Mouse (Mus musculus) embryonic facial prominence, embryonic 15.5 days (tissue): Measurements from ENCODE around the gene Hoxc5. TPM values are rescaled to one million over a fixed set of nuclear protein-coding genes. Genes with fewer than 3 reads are reported as not detected.

Experiments used
- ATAC-seq: fragments of 200-750 bp; cut with Nextera tagmentation; 2 replicates; pipeline ENCODE4 v1.8.0; 2017; ENCODE audit warnings: low read depth, moderate TSS enrichment; ENCODE audit not compliant: insufficient number of reproducible peaks, low FRiP score, low TSS enrichment
- H3K27ac ChIP-seq: fragments of 300-500 bp; sonication (generic); replicated peaks from 2 replicates; pipeline ENCODE4 v1.5.1; 2015; ENCODE audit warnings: mild to moderate bottlenecking, inconsistent platforms
- H3K27me3 ChIP-seq: fragments of 300-500 bp; sonication (generic); 2 replicates; pipeline ENCODE4 v1.6.1; 2015; ENCODE audit warnings: inconsistent platforms
- H3K36me3 ChIP-seq: fragments of 300-500 bp; sonication (generic); 2 replicates; pipeline ENCODE4 v1.6.1; 2015; ENCODE audit warnings: mild to moderate bottlenecking, inconsistent platforms
- H3K4me1 ChIP-seq: fragments of 300-500 bp; sonication (generic); 2 replicates; pipeline ENCODE4 v1.6.1; 2015; ENCODE audit warnings: inconsistent platforms
- H3K4me2 ChIP-seq: fragments of 300-500 bp; sonication (generic); replicated peaks from 2 replicates; pipeline ENCODE4 v1.6.1; 2015; ENCODE audit warnings: mild to moderate bottlenecking, inconsistent platforms
- H3K4me3 ChIP-seq: fragments of 300-500 bp; sonication (generic); replicated peaks from 2 replicates; pipeline ENCODE4 v1.5.1; 2015; ENCODE audit warnings: mild to moderate bottlenecking, inconsistent platforms
- H3K9ac ChIP-seq: fragments of 300-500 bp; sonication (generic); 2 replicates; pipeline ENCODE4 v1.6.1; 2015; ENCODE audit warnings: inconsistent platforms
- H3K9me3 ChIP-seq: fragments of 300-500 bp; sonication (generic); replicated peaks from 2 replicates; pipeline ENCODE4 v1.6.1; 2016; ENCODE audit warnings: inconsistent platforms
- WGBS: fragments of 180-500 bp; shearing (Covaris S2); methylation state at CpG from one replicate; pipeline ENCODE4 v1.1.7; 2015; 5-methylcytosine and 5-hydroxymethylcytosine counted together
- polyA plus RNA-seq: library from polyadenylated mRNA; unstranded; fragments of >200 nt; fragmentation: Nextera tagmentation; extraction: Ambion mirVana; gene quantifications from 2 replicates; pipeline ENCODE4 v1.2.1, GENCODE M21; 2015

Hoxc5 gene
- polyA plus RNA-seq, 1 experiment from 2014 or later = 2.1 TPM

GRCm38 (mm10) chr15:103015406-103016166 lies 48.3 kb downstream of the Hoxc5 start:
- H3K9ac ChIP-seq = no peak overlapping the region
- H3K36me3 ChIP-seq = no peaks in the 10 kb centered on the region
- no peak overlapping the region for H3K4me3 ChIP-seq
- WGBS = 6% methylated on average over 19 of the region's 19 CpGs
- no peak overlapping the region for H3K4me2 ChIP-seq
- peaks cover 17% of the 10 kb centered on the region for H3K4me1 ChIP-seq
- H3K27ac ChIP-seq = no peak overlapping the region
- no peaks in the 10 kb centered on the region for H3K9me3 ChIP-seq
- ATAC-seq = 0 out of 2 replicates have a peak, but pooled peaks have one; percentile 48
- H3K27me3 ChIP-seq = peaks cover 98% of the 10 kb centered on the region

- peaks cover 17% of the 10 kb centered on the region for H3K4me1 ChIP-seq
- H3K4me3 ChIP-seq = no peak within 1 kb of the TSS
- H3K27me3 ChIP-seq = peaks cover 98% of the 10 kb centered on the region
- WGBS = 20% methylated on average over 9 of the region's 9 CpGs
- no peak within 1 kb of the TSS for H3K4me2 ChIP-seq
- no peak within 1 kb of the TSS for H3K27ac ChIP-seq
- no peaks in the 10 kb centered on the region for H3K9me3 ChIP-seq
- ATAC-seq = no peak
- no peak within 1 kb of the TSS for H3K9ac ChIP-seq
- no peaks in the 10 kb centered on the region for H3K36me3 ChIP-seq
These were observed 51.4 kb downstream of the Hoxc5 start, which contains the start of gene Hoxc4 for GRCm38 (mm10) chr15:103018636-103019035. Gene Hoxc4 (plus strand): TSS chr15:103018934.

DNA sequence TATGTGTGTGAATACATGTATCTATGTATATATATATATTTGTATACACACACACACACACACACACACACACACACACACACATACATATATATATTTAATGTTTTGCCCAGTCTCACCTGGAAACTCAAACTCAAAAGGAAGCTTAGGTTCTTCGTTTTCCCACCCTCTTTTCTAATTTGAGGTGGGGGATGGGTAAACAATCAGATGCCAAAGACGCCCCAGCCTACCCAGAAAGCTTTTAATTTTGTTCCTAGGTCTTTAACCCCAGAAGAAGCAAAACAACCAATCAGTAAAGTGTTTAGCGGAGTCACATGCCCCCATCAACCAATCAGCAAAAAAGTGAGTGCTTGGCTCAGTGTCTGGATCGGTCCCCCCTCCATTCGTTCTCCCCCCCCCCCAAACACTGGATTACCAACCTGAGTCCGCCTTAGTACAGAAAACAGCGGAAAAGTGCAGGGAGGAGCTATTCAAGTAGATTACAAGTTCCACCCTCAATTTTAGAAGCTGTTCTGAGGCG lies 53.7 kb downstream of the Hoxc5 start:
- Histone ChIP-seq H3K36me3 (no peaks in the 10 kb centered on the region), H3K27ac (no peak overlapping the region), H3K4me1 (no peaks in the 10 kb centered on the region), H3K27me3 (peaks cover 97% of the 10 kb centered on the region), H3K9me3 (no peaks in the 10 kb centered on the region), H3K9ac (no peak overlapping the region), H3K4me3 (no peak overlapping the region), H3K4me2 (no peak overlapping the region)
- ATAC-seq = no peak
- 1% methylated on average over 8 of the region's 8 CpGs for WGBS

DNA sequence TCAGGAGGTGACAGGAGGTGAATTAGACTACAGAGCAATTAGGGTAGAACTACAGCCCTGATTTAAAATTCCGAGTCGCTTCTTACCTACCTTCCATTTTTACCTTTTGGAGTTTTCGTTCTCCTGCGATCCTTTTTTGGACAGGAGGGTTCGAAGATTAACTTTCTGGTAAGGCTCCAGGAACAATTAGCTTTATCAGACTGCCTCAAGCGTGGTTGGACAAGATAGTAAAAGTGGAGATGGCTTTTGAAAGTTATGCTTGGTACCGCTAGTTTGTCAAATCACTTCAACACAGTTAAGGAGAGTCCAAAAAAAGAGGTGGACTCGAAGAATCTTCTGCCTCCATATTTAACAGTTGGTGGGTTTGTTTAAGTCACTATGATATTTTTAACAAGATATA lies 54.3 kb downstream of the Hoxc5 start:
- H3K27ac ChIP-seq = no peak overlapping the region
- WGBS = 9% methylated on average over 8 of the region's 8 CpGs

GRCm38 (mm10) chr15:103024131-103024530 lies 56.9 kb downstream of the Hoxc5 start:
- Histone ChIP-seq H3K9me3 (no peaks in the 10 kb centered on the region), H3K27me3 (peaks cover 97% of the 10 kb centered on the region), H3K4me2 (no peak overlapping the region), H3K27ac (no peak overlapping the region), H3K4me1 (no peaks in the 10 kb centered on the region), H3K4me3 (no peak overlapping the region), H3K9ac (no peak overlapping the region), H3K36me3 (no peaks in the 10 kb centered on the region)
- 5% methylated on average over 2 of the region's 2 CpGs for WGBS
- ATAC-seq = no peak

More for the DNA sequence above, 54.3 kb downstream of the Hoxc5 start:
- Histone ChIP-seq H3K27me3 (peaks cover 97% of the 10 kb centered on the region), H3K9me3 (no peaks in the 10 kb centered on the region), H3K9ac (no peak overlapping the region), H3K4me2 (no peak overlapping the region), H3K4me1 (no peaks in the 10 kb centered on the region), H3K36me3 (no peaks in the 10 kb centered on the region), H3K4me3 (no peak overlapping the region)
- no peak for ATAC-seq

GRCm38 (mm10) chr15:103027266-103028235 lies 60.3 kb downstream of the Hoxc5 start:
- H3K9me3 ChIP-seq = no peaks in the 10 kb centered on the region
- no peaks in the 10 kb centered on the region for H3K36me3 ChIP-seq
- no peak overlapping the region for H3K4me3 ChIP-seq
- H3K9ac ChIP-seq = no peak overlapping the region
- no peak for ATAC-seq
- no peaks in the 10 kb centered on the region for H3K4me1 ChIP-seq
- no peak overlapping the region for H3K27ac ChIP-seq
- WGBS = 3% methylated on average over 43 of the region's 43 CpGs
- peaks cover 97% of the 10 kb centered on the region for H3K27me3 ChIP-seq
- H3K4me2 ChIP-seq = no peak overlapping the region

- H3K9ac ChIP-seq = no peak overlapping the region
- no peak for ATAC-seq
- H3K36me3 ChIP-seq = no peaks in the 10 kb centered on the region
- no peak overlapping the region for H3K4me2 ChIP-seq
- H3K4me3 ChIP-seq = no peak overlapping the region
- 16% methylated on average over 9 of the region's 9 CpGs for WGBS
- peaks cover 96% of the 10 kb centered on the region for H3K27me3 ChIP-seq
- no peaks in the 10 kb centered on the region for H3K4me1 ChIP-seq
- H3K27ac ChIP-seq = no peak overlapping the region
- H3K9me3 ChIP-seq = no peaks in the 10 kb centered on the region
These were observed 61.8 kb downstream of the Hoxc5 start for GRCm38 (mm10) chr15:103028916-103029512.

GRCm38 (mm10) chr15:103030142-103030541 lies 62.9 kb downstream of the Hoxc5 start:
- H3K27ac ChIP-seq = no peak overlapping the region
- 0 out of 2 replicates have a peak, but pooled peaks cover 7% of the 10 kb centered on the region for H3K4me1 ChIP-seq
- no peak overlapping the region for H3K9ac ChIP-seq
- peaks cover 96% of the 10 kb centered on the region for H3K27me3 ChIP-seq
- ATAC-seq = no peak
- H3K36me3 ChIP-seq = no peaks in the 10 kb centered on the region
- no peaks in the 10 kb centered on the region for H3K9me3 ChIP-seq
- no peak overlapping the region for H3K4me3 ChIP-seq
- no peak overlapping the region for H3K4me2 ChIP-seq
- WGBS = 4% methylated on average over 8 of the region's 8 CpGs

GRCm38 (mm10) chr15:103032167-103032566 lies 64.9 kb downstream of the Hoxc5 start:
- Histone ChIP-seq H3K36me3 (no peaks in the 10 kb centered on the region), H3K27me3 (peaks cover 97% of the 10 kb centered on the region), H3K4me3 (no peak overlapping the region), H3K4me2 (no peak overlapping the region), H3K27ac (no peak overlapping the region), H3K9me3 (no peaks in the 10 kb centered on the region), H3K4me1 (0 out of 2 replicates have a peak, but pooled peaks cover 7% of the 10 kb centered on the region), H3K9ac (no peak overlapping the region)
- ATAC-seq = no peak
- 0% methylated on average over 1 of the region's 3 CpGs for WGBS

DNA sequence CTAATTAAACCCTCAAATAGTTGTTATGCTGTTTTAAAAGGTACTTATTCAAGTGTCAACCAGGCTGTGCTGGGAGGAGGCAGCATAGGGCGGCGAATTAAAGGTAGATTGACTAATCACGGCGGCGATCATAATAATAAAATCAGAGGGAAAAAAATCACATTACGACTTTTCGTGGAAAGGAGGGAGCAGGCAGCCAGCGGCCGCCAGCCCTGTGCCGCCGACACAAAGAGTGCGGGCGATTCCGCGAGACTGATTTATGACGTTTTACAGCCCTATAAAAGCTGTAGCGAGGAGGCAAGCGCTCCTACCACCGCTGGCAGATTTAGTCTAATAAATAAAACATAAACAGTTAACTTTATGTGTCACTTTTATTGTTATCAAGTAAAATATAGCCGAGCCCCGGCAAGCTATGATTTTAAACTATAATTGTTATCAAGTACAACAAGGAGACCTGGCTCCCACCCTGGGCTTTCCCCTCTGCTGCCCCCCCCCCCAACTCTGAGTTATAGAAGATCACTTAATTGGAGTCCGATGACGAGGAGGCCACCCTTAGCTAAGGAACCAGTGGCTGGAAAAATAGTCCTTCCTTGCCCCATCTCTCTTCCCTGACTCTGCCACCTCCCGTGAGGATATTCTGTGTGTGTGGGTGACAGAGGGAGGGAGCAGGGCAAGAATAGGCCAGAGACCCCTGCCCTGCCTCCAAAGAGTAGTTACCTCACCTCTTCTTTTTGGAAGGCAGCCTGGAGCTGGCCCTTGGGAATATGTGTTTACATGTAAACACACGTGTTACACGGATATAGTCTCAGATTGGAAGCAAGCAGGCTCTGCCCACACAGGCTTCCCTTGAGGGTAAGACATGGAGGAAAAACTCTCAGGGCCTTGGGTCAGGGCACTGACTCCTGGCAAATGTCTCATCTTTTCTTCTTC lies 65.7 kb downstream of the Hoxc5 start:
- Histone ChIP-seq H3K9ac (no peak overlapping the region), H3K4me2 (no peak overlapping the region), H3K4me3 (no peak overlapping the region), H3K36me3 (no peaks in the 10 kb centered on the region), H3K4me1 (0 out of 2 replicates have a peak, but pooled peaks cover 7% of the 10 kb centered on the region), H3K27ac (no peak overlapping the region), H3K27me3 (peaks cover 97% of the 10 kb centered on the region), H3K9me3 (no peaks in the 10 kb centered on the region)
- WGBS = 3% methylated on average over 26 of the region's 26 CpGs
- ATAC-seq = no peak
